Mouse (Mus musculus): ENCODE data around the gene Trim16.

The Trim16 gene

GRCm38 (mm10) chr11:62820059-62820541, at the start of gene Trim16:
TSS of gene Trim16 (plus strand) at chr11:62820231.
- peak; percentile 32 for DNase-seq

DNA sequence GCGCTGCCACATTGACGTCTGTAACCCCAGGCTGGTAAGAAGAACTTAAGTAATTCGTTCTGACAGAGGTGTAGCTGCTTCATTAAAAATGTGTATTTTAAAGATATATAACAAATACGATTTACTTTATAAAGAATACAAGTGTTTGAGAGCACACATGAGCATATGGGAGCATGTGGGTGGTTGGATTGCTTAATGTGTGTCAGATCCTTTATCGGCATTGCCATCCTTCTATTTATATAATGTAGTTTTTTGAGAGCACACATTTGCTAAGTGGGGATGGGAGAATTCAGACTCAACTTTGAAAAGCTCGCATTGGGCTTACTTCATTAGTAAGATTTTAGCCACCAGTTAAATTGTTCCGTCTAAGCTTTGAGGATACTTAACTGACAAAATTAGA, 43.5 kb upstream of the Trim16 start:
- DNase-seq: no peak

DNA sequence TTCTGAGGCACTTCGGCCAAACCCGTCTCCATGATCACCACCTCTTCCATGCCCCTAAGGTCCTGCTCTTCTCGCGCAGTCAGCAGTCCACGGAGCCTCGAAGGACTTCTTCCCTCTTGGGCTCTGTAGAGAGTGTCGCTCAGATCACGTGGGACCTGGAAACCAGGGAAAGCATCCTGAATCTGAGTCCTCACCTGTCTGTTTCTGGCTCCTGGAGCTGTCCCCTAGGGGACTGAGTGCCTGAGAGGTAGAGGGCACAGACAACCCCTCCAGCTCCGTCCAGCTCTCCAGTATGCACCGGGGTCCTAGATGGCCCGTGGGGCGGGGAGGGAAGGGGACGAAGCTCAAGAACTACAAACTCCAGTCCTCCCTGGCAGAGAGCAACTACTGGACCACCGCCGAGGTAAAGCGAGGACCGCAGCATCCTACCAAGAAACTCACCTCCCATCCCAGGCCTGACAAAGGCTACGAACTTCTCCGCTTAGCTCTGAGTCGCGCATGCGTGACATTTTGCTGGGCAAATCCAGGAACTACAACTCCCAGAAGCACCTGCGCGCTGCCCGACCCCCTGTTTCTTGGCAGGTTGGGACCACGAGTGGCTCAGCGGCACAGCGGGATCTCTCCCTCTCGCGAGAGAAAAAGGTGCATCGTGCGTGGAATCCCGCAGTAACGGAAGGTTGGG, 31.0 kb upstream of the Trim16 start, which contains the start of gene Zfp286:
Gene Zfp286 (minus strand): TSS at position 528 of the 682 bp plus-strand sequence.
- DNase-seq: peak; percentile 90

DNA sequence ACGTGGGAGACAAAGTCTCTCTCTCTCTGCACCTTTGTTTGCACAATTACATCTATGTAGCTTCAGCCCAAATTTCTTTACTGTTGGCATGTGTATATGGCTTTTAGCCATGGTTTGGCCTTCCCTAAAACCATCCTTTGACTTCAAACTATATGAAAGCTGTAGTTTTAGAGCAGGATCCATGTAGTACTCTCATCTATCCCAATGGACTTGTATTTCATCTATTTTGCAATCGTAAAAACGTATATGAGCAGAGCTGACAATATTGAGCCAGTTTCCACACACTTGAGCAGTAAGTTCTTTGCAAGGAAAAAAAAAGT, 30.5 kb upstream of the Trim16 start:
- no peak for DNase-seq

DNA sequence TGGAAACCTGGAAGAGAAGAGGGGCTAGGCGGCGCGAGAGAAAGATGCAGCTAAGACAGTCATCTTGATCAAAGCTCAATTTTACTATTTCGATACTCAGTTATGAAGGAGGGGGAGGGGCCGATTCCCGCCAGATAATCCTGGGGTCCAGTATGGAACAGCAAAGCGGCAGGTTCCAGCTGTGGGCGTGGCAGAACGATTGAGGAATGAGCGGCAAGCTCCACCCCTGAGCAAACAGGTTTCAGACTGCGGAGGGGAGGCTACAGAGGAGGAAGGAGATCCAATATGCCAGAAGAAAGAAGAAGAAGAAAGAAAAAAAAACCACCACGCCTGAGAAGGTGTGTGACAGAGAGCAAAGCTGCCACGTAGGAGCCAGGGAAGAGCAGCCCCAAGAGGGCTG, 15.9 kb upstream of the Trim16 start:
- DNase-seq: no peak

DNA sequence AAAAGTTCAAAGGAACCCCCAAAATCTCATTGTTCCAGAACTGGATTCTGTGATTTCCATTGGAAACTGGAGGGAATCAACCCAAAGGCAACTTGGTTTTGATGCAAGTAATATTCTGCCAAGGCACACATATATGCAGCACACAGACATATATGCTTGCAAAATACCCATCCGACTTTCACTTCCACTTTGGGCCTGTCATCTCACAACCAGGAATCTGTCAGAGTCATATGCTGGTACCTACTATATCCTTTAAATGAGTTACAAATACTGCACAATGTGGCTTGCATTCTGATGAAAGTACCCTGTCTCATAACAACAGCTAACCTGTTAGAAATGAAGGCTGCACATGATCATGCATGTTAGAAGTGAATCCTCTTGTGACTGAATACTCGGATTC, 12.1 kb upstream of the Trim16 start:
- no peak for DNase-seq

GRCm38 (mm10) chr11:62809201-62809600, 10.8 kb upstream of the Trim16 start:
- no peak for DNase-seq

- DNase-seq: no peak
Measured at GRCm38 (mm10) chr11:62812268-62812667, 7.8 kb upstream of the Trim16 start.

- DNase-seq: no peak
Measured at GRCm38 (mm10) chr11:62813497-62813896, 6.5 kb upstream of the Trim16 start.

DNA sequence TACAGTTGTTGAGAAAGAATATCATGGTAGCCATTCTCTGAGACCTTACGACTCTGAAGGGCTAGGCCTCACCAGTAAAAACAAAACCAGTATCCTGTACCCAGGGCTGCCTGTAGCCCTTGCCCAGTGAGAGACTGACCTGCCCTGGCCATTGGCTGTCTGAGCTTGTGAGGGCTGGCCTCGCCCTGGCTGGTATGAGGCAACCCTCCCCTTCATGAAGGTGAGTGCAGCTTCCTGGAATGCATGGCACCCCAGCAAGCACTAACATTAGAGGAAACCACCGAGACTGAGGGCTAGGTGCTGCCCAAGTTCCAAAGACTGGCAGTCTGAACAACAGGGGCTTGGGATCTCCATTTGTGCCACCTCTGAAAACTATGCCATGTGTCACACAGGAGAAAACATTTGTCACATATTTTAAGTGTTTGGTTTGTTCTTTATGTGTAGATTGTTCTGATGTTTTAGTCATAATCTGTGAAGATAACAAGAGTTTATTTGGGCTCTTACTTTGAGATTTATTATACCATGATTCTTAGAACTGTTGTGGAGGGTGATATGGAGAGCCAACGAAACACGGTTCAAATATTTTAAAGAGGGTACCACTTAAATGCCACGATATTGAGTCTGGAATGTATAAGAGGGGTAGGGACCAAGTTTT, 5.9 kb upstream of the Trim16 start:
- DNase-seq: no peak

GRCm38 (mm10) chr11:62814625-62815024, 5.4 kb upstream of the Trim16 start:
- DNase-seq: no peak

DNA sequence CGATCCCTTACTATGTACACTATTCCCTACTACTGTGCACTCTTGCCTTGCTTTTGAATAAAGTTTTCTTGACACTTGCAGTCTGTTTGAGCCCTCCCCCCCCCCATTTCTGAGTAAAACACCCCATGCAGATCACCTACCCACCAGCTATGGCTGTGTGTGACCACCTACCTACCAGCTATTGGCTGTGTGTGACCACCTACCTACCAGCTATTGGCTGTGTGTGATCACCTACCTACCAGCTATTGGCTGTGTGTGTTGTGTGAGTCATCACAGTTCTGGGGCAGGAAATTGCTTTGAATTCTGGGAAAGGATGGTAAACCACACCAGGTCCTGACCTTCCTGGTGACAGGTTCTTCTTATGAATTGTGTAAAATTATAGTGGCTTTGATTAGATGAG, 4.6 kb upstream of the Trim16 start:
- no peak for DNase-seq

DNA sequence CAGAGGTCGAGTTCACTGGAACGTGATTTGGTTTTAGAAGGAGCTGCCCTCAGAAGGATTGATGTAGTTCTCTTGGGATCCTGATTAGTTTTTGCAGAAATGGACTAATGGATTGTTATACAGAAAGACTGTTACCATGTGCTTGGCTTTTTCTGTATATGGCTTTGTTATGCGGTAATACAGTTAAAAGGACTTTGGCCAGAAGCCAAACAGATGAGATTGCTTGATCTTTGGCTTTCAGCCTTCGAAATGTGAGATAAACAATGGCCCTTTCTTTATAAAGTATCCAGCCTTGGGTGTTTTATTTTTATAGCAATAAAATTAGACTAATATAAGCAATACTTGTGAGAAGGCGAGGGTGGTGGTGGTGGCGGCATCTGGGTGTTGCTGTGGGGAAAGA, 3.4 kb upstream of the Trim16 start:
- no peak for DNase-seq

- no peak for DNase-seq
Measured at GRCm38 (mm10) chr11:62819059-62819686, 858 bp upstream of the Trim16 start.

DNA sequence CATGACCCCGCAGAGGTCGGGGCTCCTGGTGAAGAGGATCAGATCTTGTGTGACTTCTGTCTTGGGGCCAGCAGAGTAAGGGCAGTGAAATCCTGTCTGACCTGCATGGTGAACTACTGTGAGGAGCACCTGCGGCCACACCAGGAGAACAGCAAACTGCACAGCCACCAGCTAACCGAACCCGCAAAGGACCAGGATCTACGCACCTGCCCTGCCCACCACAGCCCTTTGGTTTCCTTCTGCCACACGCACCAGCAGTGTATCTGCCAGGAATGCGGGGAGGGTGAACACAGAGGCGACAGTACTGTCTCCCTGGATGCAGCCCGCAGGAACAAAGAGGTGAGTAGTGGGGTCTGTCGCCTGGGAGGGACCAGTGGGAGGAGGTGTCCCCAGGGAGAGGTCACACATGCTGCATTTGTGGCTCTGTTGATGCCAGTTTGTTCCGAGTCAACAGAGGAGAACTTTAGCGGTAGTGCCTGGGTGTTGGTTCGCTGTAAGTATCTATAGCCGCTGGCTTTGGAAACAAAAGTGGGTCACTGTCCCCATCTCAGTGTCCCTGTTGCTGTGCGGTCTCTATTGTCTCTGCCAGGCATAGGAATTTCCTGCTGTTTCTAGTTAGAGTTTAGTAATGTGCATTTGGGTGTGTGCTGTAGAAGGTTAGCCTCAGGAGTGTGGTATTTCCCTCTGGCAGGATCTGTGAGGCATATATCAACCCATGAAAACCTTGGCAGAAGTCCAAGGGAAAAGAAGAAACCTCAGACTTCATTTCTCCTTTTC, 818 bp downstream of the Trim16 start:
- DNase-seq: peak; percentile 8

DNA sequence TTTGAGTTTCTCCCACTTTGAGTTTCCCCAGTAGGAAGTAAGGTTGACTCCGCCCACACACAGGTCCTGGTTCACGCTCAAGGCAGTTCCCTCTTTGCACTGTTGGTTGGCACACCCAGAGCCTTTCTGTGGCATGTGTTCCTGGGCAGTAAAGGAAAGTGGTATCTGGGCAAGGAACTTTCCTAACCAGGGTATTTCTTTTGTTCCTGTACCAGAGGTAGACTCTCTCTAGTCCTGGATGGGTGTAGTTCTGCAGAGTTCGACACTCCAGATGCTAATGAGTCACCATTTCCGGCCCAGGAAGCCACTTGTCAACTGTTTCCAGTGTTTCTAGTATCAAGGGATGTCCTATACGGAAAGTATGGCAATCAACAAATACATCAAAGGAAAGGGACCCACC, 1.9 kb downstream of the Trim16 start:
- DNase-seq: no peak

DNA sequence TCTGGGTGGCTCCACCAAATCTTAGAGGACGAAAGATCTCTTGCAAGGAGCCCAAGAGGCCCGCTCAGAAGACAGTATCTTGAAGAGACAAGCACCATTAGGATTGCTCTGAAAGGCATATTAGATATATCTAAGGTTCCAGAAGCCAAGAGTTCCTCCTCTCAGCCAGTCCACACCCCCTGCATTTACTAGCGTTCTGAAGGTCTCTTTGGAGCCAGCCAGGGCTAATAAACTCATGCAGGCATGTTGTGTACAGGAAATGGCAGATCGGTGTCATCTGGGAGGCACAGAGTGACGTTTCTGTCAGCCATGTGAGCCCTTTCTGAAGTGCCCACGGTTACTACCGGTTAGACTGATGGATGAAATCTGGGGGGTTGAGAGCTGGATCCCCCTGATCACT, 4.2 kb downstream of the Trim16 start:
- DNase-seq: no peak

DNA sequence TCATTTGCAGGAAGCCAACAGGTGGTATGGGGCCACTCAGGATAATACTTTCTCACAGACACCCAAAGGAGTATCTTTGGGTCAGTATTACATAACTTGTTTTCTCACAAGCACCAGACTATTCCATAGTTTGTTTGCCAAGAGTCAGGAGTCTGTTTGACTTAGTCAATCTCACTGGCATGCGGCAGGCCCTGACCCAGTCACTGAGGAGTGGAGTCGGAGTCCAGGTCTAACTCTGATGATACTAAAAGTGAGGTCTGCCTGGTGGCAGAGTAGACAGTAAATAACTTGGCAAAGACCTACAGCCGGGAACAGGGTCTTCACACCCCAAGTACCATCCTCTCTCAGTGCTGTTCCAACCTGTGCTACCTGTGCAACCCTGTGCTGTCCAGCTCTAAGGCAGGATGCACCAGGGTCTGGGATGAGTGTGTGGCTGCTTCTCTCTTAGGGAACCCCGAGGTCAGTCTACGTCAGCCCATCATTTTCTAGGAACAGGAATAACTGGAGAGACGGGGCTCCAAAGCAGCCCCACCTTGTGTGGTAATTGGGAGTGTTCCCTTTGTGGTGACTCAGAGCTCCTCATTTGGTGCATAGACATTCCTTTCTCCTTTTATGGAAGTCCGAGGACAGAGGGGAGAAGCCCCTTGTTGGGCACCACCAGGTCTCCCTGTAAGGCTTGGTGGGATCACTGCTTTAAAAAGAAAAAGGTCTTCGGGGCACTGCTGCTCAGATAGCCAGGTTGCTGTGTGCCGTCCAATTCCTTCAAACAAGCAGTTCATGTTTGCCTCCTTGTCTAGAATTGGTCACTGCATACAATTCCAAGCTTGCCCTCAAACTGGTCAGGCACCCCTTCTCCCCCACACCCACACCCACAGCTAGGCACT, 5.4 kb downstream of the Trim16 start:
- no peak for DNase-seq

- no peak for DNase-seq
Measured at GRCm38 (mm10) chr11:62826106-62826733, 6.2 kb downstream of the Trim16 start.

GRCm38 (mm10) chr11:62827135-62827534, 7.1 kb downstream of the Trim16 start:
- no peak for DNase-seq

DNA sequence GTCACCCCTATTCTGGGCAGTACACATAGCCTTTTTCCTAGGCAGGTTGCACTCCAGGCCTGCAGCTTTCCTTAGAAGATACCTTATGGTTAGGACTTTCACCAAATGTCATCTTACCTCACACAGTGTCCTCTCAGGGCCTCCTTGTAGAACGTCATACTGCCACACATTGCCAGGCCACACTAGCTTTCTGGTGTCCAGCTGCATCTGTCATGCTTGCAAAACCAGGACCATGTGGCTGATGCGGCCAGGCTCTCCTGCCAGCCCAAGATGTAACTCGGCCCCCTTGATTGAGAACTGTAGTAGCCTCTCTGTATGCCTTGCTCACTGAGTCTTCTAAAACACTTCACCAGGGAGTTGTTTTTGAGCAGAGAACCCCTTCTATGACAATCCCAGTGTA, 7.9 kb downstream of the Trim16 start:
- no peak for DNase-seq

- DNase-seq: no peak
Measured at GRCm38 (mm10) chr11:62830387-62830786, 10.4 kb downstream of the Trim16 start.

Data from cerebellum, adult 9-11 months (tissue).